Mouse (Mus musculus): ENCODE results near the gene Fcgr1.

DNA sequence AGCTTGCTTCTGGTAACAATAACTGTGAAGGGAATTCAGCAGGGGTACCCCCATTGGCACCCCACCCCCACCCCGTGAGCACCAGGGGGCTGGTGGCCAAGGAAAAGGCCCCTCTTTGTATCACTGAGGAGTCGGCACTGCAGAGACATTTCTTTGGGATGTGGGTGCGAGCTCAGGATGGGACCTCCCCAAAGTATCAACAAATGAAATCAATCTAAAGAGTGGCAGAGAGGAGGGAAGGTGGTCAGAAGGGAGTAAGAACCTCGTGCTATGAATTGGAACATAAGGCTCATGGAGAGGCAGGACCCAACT, 44.8 kb downstream of the Fcgr1 start:
- no peak for TF ChIP-seq CTCF (conservative IDR thresholded peaks at IDR 0.05; ENCODE audit: insufficient read depth, insufficient read length, low read depth, low read length)
- no peak for TF ChIP-seq POLR2A (IDR thresholded peaks at IDR 0.05; ENCODE audit: low read depth, low read length)

Measured in kidney, adult 2 months (tissue).